Mouse (Mus musculus): Measurements from ENCODE around the gene Zfp386.

DNA sequence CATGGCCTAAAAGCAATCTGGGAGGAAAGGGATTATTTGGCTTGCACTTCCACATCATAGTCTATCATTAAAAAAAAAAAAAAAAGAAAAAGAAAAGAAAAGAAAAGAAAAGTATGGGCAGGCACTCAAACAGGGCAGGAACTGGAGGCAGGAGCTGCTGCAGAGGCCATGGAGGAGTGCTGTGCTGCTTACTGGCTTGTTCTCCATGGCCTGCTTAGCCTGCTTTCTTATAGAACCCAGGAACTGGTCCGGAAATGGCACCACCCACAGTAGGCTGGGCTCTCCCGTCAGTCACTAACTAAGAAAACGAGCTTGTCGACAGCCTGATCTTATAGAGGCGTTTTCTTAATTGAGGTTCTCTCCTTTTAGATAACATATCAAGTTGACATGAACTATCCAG lies 2.7 kb upstream of the Zfp386 start:
- TF ChIP-seq EP300 (IDR thresholded peaks at IDR 0.05; ENCODE audit: low read depth) (no peak), CTCF (IDR thresholded peaks at IDR 0.05; ENCODE audit: low read depth) (no peak)

Data from heart, postnatal 0 days (tissue).